In genomic region chr11:96404016-96404604, GRCm38 (mm10) we compare ENCODE assay signal across 11 mouse cellular contexts. TPM values are rescaled to one million over a fixed set of nuclear protein-coding genes. Genes with fewer than 3 reads are reported as not detected.
A peak's percentile ranks its signal among the peaks of the same experiment; 100 is the strongest.
DNase-seq lines count a peak whose midpoint lies in the region; ATAC-seq and TF ChIP-seq lines count a peak whose summit lies in the region.
"Had no signal": no experiment of that assay in that cellular context is flagged by ENCODE, and none has a peak within 500 bp of the region (broad histone marks: within the 10 kb centered on the region; RNA-seq: fewer than 3 reads in every experiment).

No protein-coding gene starts in this region.

- 55% methylated on average over 10 of the region's 10 CpGs for WGBS in hindbrain, postnatal 0 days
- 69% methylated on average over 10 of the region's 10 CpGs for WGBS in hindbrain, embryonic 10.5 days
- 21% methylated on average over 10 of the region's 10 CpGs for WGBS in stomach, embryonic 14.5 days
- 21% methylated on average over 10 of the region's 10 CpGs for WGBS in stomach, postnatal 0 days
- WGBS in intestine, embryonic 15.5 days, result 23% methylated on average over 10 of the region's 10 CpGs

- DNase-seq in hindbrain, postnatal 0 days (ENCODE audit: low spot score), result no peak
- no peak for DNase-seq in hindbrain, embryonic 10.5 days (ENCODE audit: low spot score)
- no peak for DNase-seq in stomach, postnatal 0 days (ENCODE audit: low spot score)
- DNase-seq in yolk sac, embryonic 10.5 days (ENCODE audit: low spot score), result peak; percentile 34
- no peak for DNase-seq in cerebellum, postnatal 10 days
- DNase-seq: cerebellum, adult 9-10 months; thymus, adult 18-20 months had no signal

- H3K4me1 ChIP-seq in hindbrain, postnatal 0 days (ENCODE audit: insufficient read depth, low read length), result peaks cover 5% of the 10 kb centered on the region
- H3K4me1 ChIP-seq in hindbrain, embryonic 10.5 days (replicated peaks), result peaks cover 34% of the 10 kb centered on the region
- H3K4me1 ChIP-seq in stomach, embryonic 14.5 days (ENCODE audit: control insufficient read depth, insufficient read depth, low read length), result peaks cover 44% of the 10 kb centered on the region
- 0 out of 2 replicates have a peak, but pooled peaks cover 3% of the 10 kb centered on the region for H3K4me1 ChIP-seq in stomach, postnatal 0 days (replicated peaks; ENCODE audit: control insufficient read depth, insufficient read depth)
- H3K4me1 ChIP-seq in intestine, embryonic 15.5 days (replicated peaks), result peaks cover 37% of the 10 kb centered on the region

- no peak for TF ChIP-seq EP300 in stomach, postnatal 0 days (optimal IDR thresholded peaks at IDR 0.05)

- no peaks in the 10 kb centered on the region for H3K27me3 ChIP-seq in hindbrain, postnatal 0 days (ENCODE audit: insufficient read depth, low read length)
- H3K27me3 ChIP-seq in hindbrain, embryonic 10.5 days (ENCODE audit: insufficient read depth, poor library complexity, severe bottlenecking), result peaks cover 60% of the 10 kb centered on the region
- H3K27me3 ChIP-seq in stomach, embryonic 14.5 days (ENCODE audit: control insufficient read depth, insufficient read depth, low read length), result no peaks in the 10 kb centered on the region; the same call in 1 of the 2 replicates
- no peaks in the 10 kb centered on the region; the same call in 1 of the 2 replicates for H3K27me3 ChIP-seq in stomach, postnatal 0 days (ENCODE audit: control insufficient read depth, insufficient read depth, low read length)
- no peaks in the 10 kb centered on the region for H3K27me3 ChIP-seq in intestine, embryonic 15.5 days (replicated peaks)

- no peak for TF ChIP-seq CTCF in hindbrain, postnatal 0 days (IDR thresholded peaks at IDR 0.05; ENCODE audit: low read depth)
- no peak for TF ChIP-seq CTCF in stomach, postnatal 0 days (IDR thresholded peaks at IDR 0.05; ENCODE audit: low read depth)

- H3K9me3 ChIP-seq in hindbrain, postnatal 0 days (ENCODE audit: low read length), result no peaks in the 10 kb centered on the region
- no peaks in the 10 kb centered on the region for H3K9me3 ChIP-seq in hindbrain, embryonic 10.5 days
- H3K9me3 ChIP-seq in stomach, embryonic 14.5 days (ENCODE audit: control insufficient read depth, low read depth, low read length), result no peaks in the 10 kb centered on the region
- H3K9me3 ChIP-seq in stomach, postnatal 0 days (ENCODE audit: control insufficient read depth, low read length), result no peaks in the 10 kb centered on the region
- no peaks in the 10 kb centered on the region for H3K9me3 ChIP-seq in intestine, embryonic 15.5 days

- H3K4me3 ChIP-seq in hindbrain, postnatal 0 days (ENCODE audit: low read length), result no peak overlapping the region
- H3K4me3 ChIP-seq in hindbrain, embryonic 10.5 days, result no peak overlapping the region
- H3K4me3 ChIP-seq in stomach, embryonic 14.5 days (ENCODE audit: low read depth, low read length), result no peak overlapping the region
- H3K4me3 ChIP-seq in stomach, postnatal 0 days (ENCODE audit: low read depth, low read length), result no peak overlapping the region
- H3K4me3 ChIP-seq in intestine, embryonic 15.5 days (replicated peaks), result no peak overlapping the region

- H3K27ac ChIP-seq in hindbrain, postnatal 0 days, result peak overlapping the region; percentile 27; the same call in 1 of the 2 replicates
- H3K27ac ChIP-seq in hindbrain, embryonic 10.5 days, result no peak overlapping the region
- peak overlapping the region; percentile 69; the same call in 1 of the 2 replicates for H3K27ac ChIP-seq in stomach, embryonic 14.5 days (ENCODE audit: low read length)
- no peak overlapping the region for H3K27ac ChIP-seq in stomach, postnatal 0 days (replicated peaks)
- H3K27ac ChIP-seq in intestine, embryonic 15.5 days, result peak overlapping the region; percentile 0
- H3K27ac ChIP-seq: liver, embryonic 14.5 days had no signal

- no peaks in the 10 kb centered on the region for H3K36me3 ChIP-seq in hindbrain, postnatal 0 days (ENCODE audit: insufficient read depth, low read length)
- H3K36me3 ChIP-seq in hindbrain, embryonic 10.5 days, result no peaks in the 10 kb centered on the region
- H3K36me3 ChIP-seq in stomach, embryonic 14.5 days (ENCODE audit: control insufficient read depth, insufficient read depth, low read length), result no peaks in the 10 kb centered on the region
- no peaks in the 10 kb centered on the region for H3K36me3 ChIP-seq in stomach, postnatal 0 days (ENCODE audit: control insufficient read depth, insufficient read depth, low read length)
- no peaks in the 10 kb centered on the region for H3K36me3 ChIP-seq in intestine, embryonic 15.5 days

- H3K4me2 ChIP-seq in hindbrain, postnatal 0 days (ENCODE audit: low read depth, low read length), result no peak overlapping the region
- no peak overlapping the region for H3K4me2 ChIP-seq in stomach, embryonic 14.5 days (replicated peaks; ENCODE audit: low read depth, low read length)
- H3K4me2 ChIP-seq in stomach, postnatal 0 days (replicated peaks; ENCODE audit: low read depth), result no peak overlapping the region
- H3K4me2 ChIP-seq in intestine, embryonic 15.5 days (replicated peaks), result 0 out of 2 replicates have a peak overlapping the region, but pooled peaks have one; percentile 1

- H3K9ac ChIP-seq in hindbrain, postnatal 0 days (replicated peaks; ENCODE audit: low read length), result no peak overlapping the region
- 0 out of 2 replicates have a peak overlapping the region, but pooled peaks have one; percentile 1 for H3K9ac ChIP-seq in stomach, embryonic 14.5 days (replicated peaks; ENCODE audit: low read depth, low read length)
- H3K9ac ChIP-seq in stomach, postnatal 0 days (ENCODE audit: low read length), result no peak overlapping the region
- H3K9ac ChIP-seq in intestine, embryonic 15.5 days, result peak overlapping the region; percentile 3; the same call in 1 of the 2 replicates
- H3K9ac ChIP-seq: liver, embryonic 14.5 days had no signal

- ATAC-seq in hindbrain, postnatal 0 days, result no peak
- ATAC-seq in stomach, embryonic 14.5 days (ENCODE audit: insufficient number of reproducible peaks, insufficient read depth, low FRiP score, low read depth), result no peak
- no peak for ATAC-seq in stomach, postnatal 0 days (ENCODE audit: low FRiP score, low TSS enrichment)
- no peak for ATAC-seq in intestine, embryonic 15.5 days

RNA-seq across cellular contexts. Expression of gene Hoxb1, which starts 38.6 kb away (rescaled TPM):
- total RNA-seq in hindbrain, postnatal 0 days (2014; rRNA removed), result 0.21 TPM in 1 of 2 replicates, not detected in the other
- 0.08 and 0.24 TPM in 2 replicates for polyA plus RNA-seq in hindbrain, postnatal 0 days (2015; fragmentation: Nextera tagmentation; extraction: Ambion mirVana)
- polyA plus RNA-seq in hindbrain, embryonic 10.5 days (2016; fragmentation: Nextera tagmentation; extraction: Ambion mirVana), result 15.4 and 22.7 TPM in 2 replicates
- 0.22 and 0.32 TPM in 2 replicates for polyA plus RNA-seq in stomach, embryonic 14.5 days (2014; fragmentation: Nextera tagmentation; extraction: Ambion mirVana)
- polyA plus RNA-seq in stomach, postnatal 0 days (2015; fragmentation: Nextera tagmentation; extraction: Ambion mirVana), result 0.06 TPM in 1 of 2 replicates, not detected in the other
- polyA plus RNA-seq in intestine, embryonic 15.5 days (2015; fragmentation: Nextera tagmentation; extraction: Ambion mirVana), result 0.30 TPM in 1 of 2 replicates, not detected in the other
- total RNA-seq: layer of hippocampus, postnatal 14 days had no signal

RNA-seq across cellular contexts. Expression of gene Hoxb2, which starts 53.8 kb away (rescaled TPM):
- 35.4 and 36.4 TPM in 2 replicates for total RNA-seq in hindbrain, postnatal 0 days (2014; rRNA removed)
- 11.6 and 13.1 TPM in 2 replicates for polyA plus RNA-seq in hindbrain, postnatal 0 days (2015; fragmentation: Nextera tagmentation; extraction: Ambion mirVana)
- polyA plus RNA-seq in hindbrain, embryonic 10.5 days (2016; fragmentation: Nextera tagmentation; extraction: Ambion mirVana), result 30.1 and 49.6 TPM in 2 replicates
- polyA plus RNA-seq in stomach, embryonic 14.5 days (2014; fragmentation: Nextera tagmentation; extraction: Ambion mirVana), result 23.1 and 25.9 TPM in 2 replicates
- polyA plus RNA-seq in stomach, postnatal 0 days (2015; fragmentation: Nextera tagmentation; extraction: Ambion mirVana), result 12.2 and 13.4 TPM in 2 replicates
- 17.7 and 19.8 TPM in 2 replicates for polyA plus RNA-seq in intestine, embryonic 15.5 days (2015; fragmentation: Nextera tagmentation; extraction: Ambion mirVana)
- total RNA-seq: layer of hippocampus, postnatal 14 days had no signal

Comparison
In these comparisons a context has a peak if more than half of its experiments do, and no peak if none do; other contexts are left out.
1. H3K27ac ChIP-seq: peak in hindbrain, postnatal 0 days (single experiment), stomach, embryonic 14.5 days (single experiment) and intestine, embryonic 15.5 days (single experiment); none in hindbrain, embryonic 10.5 days (single experiment) and stomach, postnatal 0 days (single experiment).
2. H3K9ac ChIP-seq: peak in stomach, embryonic 14.5 days (single experiment) and intestine, embryonic 15.5 days (single experiment); none in hindbrain, postnatal 0 days (single experiment) and stomach, postnatal 0 days (single experiment).
3. RNA of gene Hoxb1, which starts 38.6 kb away (polyA plus RNA-seq): 15.4 to 22.7 TPM in hindbrain, embryonic 10.5 days; 0.22 to 0.32 TPM in stomach, embryonic 14.5 days, 0.08 to 0.24 TPM in hindbrain, postnatal 0 days, 0.30 TPM in intestine, embryonic 15.5 days and 0.06 TPM in stomach, postnatal 0 days; every median in the first group is over 10 times any median in the second.